Mouse (Mus musculus): ENCODE measurements around the gene Hipk1. TPM values are rescaled to one million over a fixed set of nuclear protein-coding genes. Genes with fewer than 3 reads are reported as not detected.

Gene Hipk1
- polyA plus RNA-seq, 1 experiment, result 16.7 TPM

- Histone ChIP-seq H3K79me2 (ENCODE audit: control insufficient read depth, insufficient read depth) (peaks cover 8% of the 10 kb centered on the region), H3ac (ENCODE audit: control insufficient read depth, insufficient read length) (no peak overlapping the region), H3K4me2 (ENCODE audit: low read depth) (no peak overlapping the region), H3K27me3 (ENCODE audit: control insufficient read depth, insufficient read depth, insufficient read length) (no peaks in the 10 kb centered on the region), H3K4me3 (no peak overlapping the region), H3K36me3 (ENCODE audit: control insufficient read depth, insufficient read depth) (peaks cover 19% of the 10 kb centered on the region)
- TF ChIP-seq TCF3 (IDR thresholded peaks at IDR 0.05; ENCODE audit: insufficient read length, low read depth) (no peak), MYOD1 (IDR thresholded peaks at IDR 0.05; ENCODE audit: control insufficient read depth in 1 of 3, insufficient read length in 2 of 3, low read depth in 2 of 3) (no peak), MAX (IDR thresholded peaks at IDR 0.05; ENCODE audit: low read depth) (no peak), USF1 (IDR thresholded peaks at IDR 0.05; ENCODE audit: low read depth) (no peak), E2F4 (IDR thresholded peaks at IDR 0.05; ENCODE audit: insufficient read depth) (no peak), REST (IDR thresholded peaks at IDR 0.05; ENCODE audit: insufficient read depth, insufficient read length) (no peak), POLR2AphosphoS2 (IDR thresholded peaks at IDR 0.05; ENCODE audit: insufficient read length, low read depth) (no peak), POLR2A (IDR thresholded peaks at IDR 0.05; ENCODE audit: insufficient read length, low read depth) (no peak), MYOG (IDR thresholded peaks at IDR 0.05; ENCODE audit: control insufficient read depth in 1 of 3, insufficient read depth in 1 of 3, insufficient read length in 2 of 3, low read depth in 2 of 3) (no peak), CEBPB (IDR thresholded peaks at IDR 0.05; ENCODE audit: insufficient read depth, poor library complexity, severe bottlenecking) (no peak), TCF12 (IDR thresholded peaks at IDR 0.05; ENCODE audit: insufficient read depth, poor library complexity, severe bottlenecking) (no peak), SRF (IDR thresholded peaks at IDR 0.05; ENCODE audit: control insufficient read depth, insufficient read length, low read depth) (no peak)
Measured at GRCm38 (mm10) chr3:103740342-103740741, 51.0 kb downstream of the Hipk1 start.

GRCm38 (mm10) chr3:103739329-103739728 lies 52.0 kb downstream of the Hipk1 start, which contains the start of gene Gm10964:
Gene Gm10964 (plus strand): TSS chr3:103739366.
- no peak for TF ChIP-seq TCF3 (IDR thresholded peaks at IDR 0.05; ENCODE audit: insufficient read length, low read depth)
- Histone ChIP-seq H3K36me3 (ENCODE audit: control insufficient read depth, insufficient read depth) (peaks cover 11% of the 10 kb centered on the region), H3K4me3 (peak within 1 kb of the TSS; percentile 19)

GRCm38 (mm10) chr3:103737778-103738571 lies 53.4 kb downstream of the Hipk1 start, which contains the start of gene Olfml3:
Gene Olfml3 (minus strand): TSS chr3:103738001.
- Histone ChIP-seq H3ac (ENCODE audit: control insufficient read depth, insufficient read length) (no peak within 1 kb of the TSS), H3K36me3 (ENCODE audit: control insufficient read depth, insufficient read depth) (peaks cover 10% of the 10 kb centered on the region), H3K27me3 (ENCODE audit: control insufficient read depth, insufficient read depth, insufficient read length) (no peaks in the 10 kb centered on the region), H3K79me2 (ENCODE audit: control insufficient read depth, insufficient read depth) (peaks cover 8% of the 10 kb centered on the region), H3K4me3 (peak within 1 kb of the TSS; percentile 19), H3K4me2 (ENCODE audit: low read depth) (peak within 1 kb of the TSS; percentile 96)
- peak; percentile 63 for TF ChIP-seq POLR2AphosphoS2 (IDR thresholded peaks at IDR 0.05; ENCODE audit: insufficient read length, low read depth)
- TF ChIP-seq SRF (IDR thresholded peaks at IDR 0.05; ENCODE audit: control insufficient read depth, insufficient read length, low read depth), result no peak
- peak; percentile 56 for TF ChIP-seq POLR2A (IDR thresholded peaks at IDR 0.05; ENCODE audit: insufficient read length, low read depth)

More at GRCm38 (mm10) chr3:103739329-103739728, 52.0 kb downstream of the Hipk1 start, which contains the start of gene Gm10964:
- Histone ChIP-seq H3K27me3 (ENCODE audit: control insufficient read depth, insufficient read depth, insufficient read length) (no peaks in the 10 kb centered on the region), H3K4me2 (ENCODE audit: low read depth) (peak within 1 kb of the TSS; percentile 96), H3ac (ENCODE audit: control insufficient read depth, insufficient read length) (no peak within 1 kb of the TSS), H3K79me2 (ENCODE audit: control insufficient read depth, insufficient read depth) (peaks cover 8% of the 10 kb centered on the region)

GRCm38 (mm10) chr3:103737061-103737754 lies 54.2 kb downstream of the Hipk1 start:
- TF ChIP-seq REST (IDR thresholded peaks at IDR 0.05; ENCODE audit: insufficient read depth, insufficient read length) (no peak), USF1 (IDR thresholded peaks at IDR 0.05; ENCODE audit: low read depth) (no peak), TCF12 (IDR thresholded peaks at IDR 0.05; ENCODE audit: insufficient read depth, poor library complexity, severe bottlenecking) (no peak), CEBPB (IDR thresholded peaks at IDR 0.05; ENCODE audit: insufficient read depth, poor library complexity, severe bottlenecking) (no peak)
- Histone ChIP-seq H3K4me2 (ENCODE audit: low read depth) (peak overlapping the region; percentile 96), H3K4me3 (peak overlapping the region; percentile 19)

GRCm38 (mm10) chr3:103735776-103736600 lies 55.4 kb downstream of the Hipk1 start:
- TF ChIP-seq TCF3 (IDR thresholded peaks at IDR 0.05; ENCODE audit: insufficient read length, low read depth) (no peak), MYOG (IDR thresholded peaks at IDR 0.05; ENCODE audit: control insufficient read depth in 1 of 3, insufficient read depth in 1 of 3, insufficient read length in 2 of 3, low read depth in 2 of 3) (no peak), CEBPB (IDR thresholded peaks at IDR 0.05; ENCODE audit: insufficient read depth, poor library complexity, severe bottlenecking) (no peak), REST (IDR thresholded peaks at IDR 0.05; ENCODE audit: insufficient read depth, insufficient read length) (no peak), SRF (IDR thresholded peaks at IDR 0.05; ENCODE audit: control insufficient read depth, insufficient read length, low read depth) (no peak), USF1 (IDR thresholded peaks at IDR 0.05; ENCODE audit: low read depth) (no peak), POLR2A (IDR thresholded peaks at IDR 0.05; ENCODE audit: insufficient read length, low read depth) (no peak), TCF12 (IDR thresholded peaks at IDR 0.05; ENCODE audit: insufficient read depth, poor library complexity, severe bottlenecking) (no peak)
- H3K4me3 ChIP-seq, result no peak overlapping the region
- peak overlapping the region; percentile 96 for H3K4me2 ChIP-seq (ENCODE audit: low read depth)

More at GRCm38 (mm10) chr3:103737061-103737754, 54.2 kb downstream of the Hipk1 start:
- Histone ChIP-seq H3K79me2 (ENCODE audit: control insufficient read depth, insufficient read depth) (peaks cover 8% of the 10 kb centered on the region), H3ac (ENCODE audit: control insufficient read depth, insufficient read length) (no peak overlapping the region), H3K27me3 (ENCODE audit: control insufficient read depth, insufficient read depth, insufficient read length) (no peaks in the 10 kb centered on the region), H3K36me3 (ENCODE audit: control insufficient read depth, insufficient read depth) (peaks cover 7% of the 10 kb centered on the region)

More at GRCm38 (mm10) chr3:103735776-103736600, 55.4 kb downstream of the Hipk1 start:
- Histone ChIP-seq H3ac (ENCODE audit: control insufficient read depth, insufficient read length) (no peak overlapping the region), H3K79me2 (ENCODE audit: control insufficient read depth, insufficient read depth) (peaks cover 8% of the 10 kb centered on the region), H3K27me3 (ENCODE audit: control insufficient read depth, insufficient read depth, insufficient read length) (no peaks in the 10 kb centered on the region), H3K36me3 (ENCODE audit: control insufficient read depth, insufficient read depth) (no peaks in the 10 kb centered on the region)

Measured in myocyte (in vitro differentiated cells).